Mouse (Mus musculus): ENCODE measurements at regions not wholly inside any gene's neighbourhood (a gene's known extent, or its start where the extent isn't known, plus 50 kb on each side); places are given as distances from the start of the nearest gene placed in this dataset.

GRCm38 (mm10) chr11:111200512-111200911 lies 134.5 kb downstream of the Kcnj2 start:
- H3K4me2 ChIP-seq (ENCODE audit: low read depth, low read length): no peak overlapping the region
- H3K27me3 ChIP-seq (ENCODE audit: control insufficient read depth, insufficient read depth, low read length): no peaks in the 10 kb centered on the region
- 76% methylated on average over 2 of the region's 2 CpGs for WGBS
- no peaks in the 10 kb centered on the region for H3K36me3 ChIP-seq (ENCODE audit: control insufficient read depth, insufficient read depth, low read length)
- H3K27ac ChIP-seq (ENCODE audit: low read depth, low read length): no peak overlapping the region
- H3K4me1 ChIP-seq (ENCODE audit: control insufficient read depth, insufficient read depth, low read length): no peaks in the 10 kb centered on the region
- no peak overlapping the region for H3K4me3 ChIP-seq (ENCODE audit: low read depth, low read length)
- H3K9me3 ChIP-seq (ENCODE audit: control insufficient read depth, low read length): no peaks in the 10 kb centered on the region
- no peak overlapping the region for H3K9ac ChIP-seq (replicated peaks; ENCODE audit: low read depth, low read length)
- no peak for ATAC-seq (ENCODE audit: low read depth)

DNA sequence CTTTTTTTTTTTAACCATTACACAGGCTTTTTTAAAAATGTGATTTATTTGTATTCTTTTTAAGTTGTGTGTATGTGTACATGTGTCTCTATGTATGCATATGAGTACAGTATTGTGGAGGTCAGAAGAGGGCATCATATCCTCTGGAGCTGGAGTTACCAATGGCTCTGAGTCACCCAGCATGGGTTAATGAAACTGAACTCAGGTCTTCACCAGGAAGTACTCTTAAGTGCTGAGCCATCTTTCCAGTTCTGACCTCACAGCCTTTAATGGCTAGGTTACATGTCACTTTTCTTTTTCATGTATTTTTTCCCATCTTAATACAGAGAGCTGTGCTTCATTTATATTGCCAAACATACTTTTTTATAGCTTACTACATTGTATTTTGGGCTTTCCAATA lies 136.8 kb downstream of the Kcnj2 start:
- no peak overlapping the region for H3K9ac ChIP-seq (replicated peaks; ENCODE audit: low read depth, low read length)
- no peaks in the 10 kb centered on the region for H3K36me3 ChIP-seq (ENCODE audit: control insufficient read depth, insufficient read depth, low read length)
- no peaks in the 10 kb centered on the region for H3K4me1 ChIP-seq (ENCODE audit: control insufficient read depth, insufficient read depth, low read length)
- no peaks in the 10 kb centered on the region for H3K27me3 ChIP-seq (ENCODE audit: control insufficient read depth, insufficient read depth, low read length)
- no peak overlapping the region for H3K27ac ChIP-seq (ENCODE audit: low read depth, low read length)
- no peak for ATAC-seq (ENCODE audit: low read depth)
- no peaks in the 10 kb centered on the region for H3K9me3 ChIP-seq (ENCODE audit: control insufficient read depth, low read length)
- no peak overlapping the region for H3K4me2 ChIP-seq (ENCODE audit: low read depth, low read length)
- no peak overlapping the region for H3K4me3 ChIP-seq (ENCODE audit: low read depth, low read length)

DNA sequence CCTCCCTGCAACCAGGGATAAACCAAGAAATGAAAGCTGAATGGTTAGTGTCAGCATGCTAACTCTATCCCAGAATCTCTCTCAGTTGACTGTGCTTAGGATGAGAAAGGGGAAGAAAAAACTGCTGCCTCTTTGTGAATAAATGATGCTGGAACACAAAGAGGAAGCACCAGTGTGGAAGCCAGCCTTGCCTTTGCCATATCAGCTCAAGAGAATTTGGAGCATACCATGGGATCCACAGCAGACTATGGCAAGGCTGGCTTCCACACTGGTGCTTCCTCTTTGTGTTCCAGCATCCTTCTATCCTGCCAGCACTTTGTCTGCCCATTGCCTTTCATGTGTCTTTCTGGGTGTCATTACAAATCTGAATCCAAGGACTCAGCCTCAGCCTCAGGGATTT lies 144.6 kb downstream of the Kcnj2 start:
- Histone ChIP-seq H3K9ac (replicated peaks; ENCODE audit: low read depth, low read length) (no peak overlapping the region), H3K36me3 (ENCODE audit: control insufficient read depth, insufficient read depth, low read length) (no peaks in the 10 kb centered on the region), H3K4me2 (ENCODE audit: low read depth, low read length) (no peak overlapping the region), H3K4me1 (ENCODE audit: control insufficient read depth, insufficient read depth, low read length) (no peaks in the 10 kb centered on the region), H3K27ac (ENCODE audit: low read depth, low read length) (no peak overlapping the region), H3K4me3 (ENCODE audit: low read depth, low read length) (no peak overlapping the region), H3K9me3 (ENCODE audit: control insufficient read depth, low read length) (no peaks in the 10 kb centered on the region), H3K27me3 (ENCODE audit: control insufficient read depth, insufficient read depth, low read length) (no peaks in the 10 kb centered on the region)
- ATAC-seq (ENCODE audit: low read depth): no peak

GRCm38 (mm10) chr11:111212038-111212701 lies 146.2 kb downstream of the Kcnj2 start:
- H3K27ac ChIP-seq (ENCODE audit: low read depth, low read length): no peak overlapping the region; the same call in 1 of the 2 replicates
- no peaks in the 10 kb centered on the region for H3K4me1 ChIP-seq (ENCODE audit: control insufficient read depth, insufficient read depth, low read length)
- no peaks in the 10 kb centered on the region for H3K27me3 ChIP-seq (ENCODE audit: control insufficient read depth, insufficient read depth, low read length)
- WGBS: 68% methylated on average over 5 of the region's 5 CpGs
- no peaks in the 10 kb centered on the region for H3K36me3 ChIP-seq (ENCODE audit: control insufficient read depth, insufficient read depth, low read length)
- no peak overlapping the region for H3K4me2 ChIP-seq (ENCODE audit: low read depth, low read length)
- H3K9ac ChIP-seq (replicated peaks; ENCODE audit: low read depth, low read length): no peak overlapping the region
- H3K4me3 ChIP-seq (ENCODE audit: low read depth, low read length): no peak overlapping the region
- peak; percentile 58; the same call in 1 of the 2 replicates for ATAC-seq (ENCODE audit: low read depth)
- no peaks in the 10 kb centered on the region for H3K9me3 ChIP-seq (ENCODE audit: control insufficient read depth, low read length)

DNA sequence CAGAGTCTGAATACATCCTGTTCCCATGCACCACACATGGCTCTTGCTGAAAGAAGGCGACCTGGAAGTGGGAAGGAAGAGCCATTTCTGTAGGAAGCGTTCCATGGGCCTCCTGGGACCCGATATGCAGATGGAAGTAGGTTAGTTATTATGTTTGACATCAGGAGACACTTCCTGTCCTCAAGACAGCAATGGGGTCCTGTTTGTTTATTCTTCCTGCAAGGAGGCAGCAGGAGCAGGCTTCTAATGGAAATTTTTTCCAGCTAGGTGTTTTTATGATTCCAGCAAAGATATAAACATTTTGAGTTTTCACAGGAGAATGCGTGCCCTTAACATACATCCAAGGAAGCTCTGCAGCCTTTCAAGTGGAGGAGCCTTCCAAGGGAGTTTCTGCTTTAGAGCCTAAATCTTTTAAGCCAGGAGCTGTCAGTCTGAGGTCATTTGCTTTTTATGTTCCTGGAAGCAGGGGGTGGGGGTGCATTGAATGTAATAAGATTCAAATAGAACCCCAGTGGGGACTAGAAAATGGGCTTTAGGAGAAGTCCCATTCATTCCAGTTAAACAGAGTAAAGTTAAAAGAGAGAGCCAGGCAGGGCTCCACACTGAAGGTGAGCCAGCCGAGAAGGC lies 146.9 kb downstream of the Kcnj2 start:
- no peaks in the 10 kb centered on the region for H3K4me1 ChIP-seq (ENCODE audit: control insufficient read depth, insufficient read depth, low read length)
- H3K27ac ChIP-seq (ENCODE audit: low read depth, low read length): no peak overlapping the region; the same call in 1 of the 2 replicates
- WGBS: 26% methylated on average over 5 of the region's 5 CpGs
- no peak overlapping the region for H3K9ac ChIP-seq (replicated peaks; ENCODE audit: low read depth, low read length)
- no peak for ATAC-seq (ENCODE audit: low read depth)
- H3K4me3 ChIP-seq (ENCODE audit: low read depth, low read length): no peak overlapping the region
- H3K4me2 ChIP-seq (ENCODE audit: low read depth, low read length): no peak overlapping the region
- H3K27me3 ChIP-seq (ENCODE audit: control insufficient read depth, insufficient read depth, low read length): no peaks in the 10 kb centered on the region
- H3K36me3 ChIP-seq (ENCODE audit: control insufficient read depth, insufficient read depth, low read length): no peaks in the 10 kb centered on the region
- H3K9me3 ChIP-seq (ENCODE audit: control insufficient read depth, low read length): no peaks in the 10 kb centered on the region

GRCm38 (mm10) chr11:111215006-111215405 lies 149.0 kb downstream of the Kcnj2 start:
- ATAC-seq (ENCODE audit: low read depth): no peak

DNA sequence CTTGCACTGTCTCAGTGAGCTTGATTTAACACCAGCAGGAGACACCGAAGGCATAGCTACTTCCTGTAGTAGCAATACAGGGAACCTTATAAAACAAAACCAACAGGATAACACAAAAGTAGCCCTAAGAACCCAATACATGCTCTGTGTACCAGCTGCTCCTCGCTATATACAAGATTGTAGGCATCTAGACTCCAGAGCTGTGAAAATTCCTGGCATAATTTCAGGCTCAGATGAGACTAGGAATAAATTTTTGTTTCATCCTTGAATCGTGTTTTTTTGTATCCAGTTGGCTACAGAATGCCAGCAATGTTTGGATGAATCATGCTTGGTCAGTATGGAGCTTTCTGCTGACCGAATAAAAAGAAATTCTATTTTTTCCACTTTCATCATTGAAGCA lies 157.9 kb downstream of the Kcnj2 start:
- no peak overlapping the region for H3K9ac ChIP-seq (replicated peaks; ENCODE audit: low read depth, low read length)
- H3K36me3 ChIP-seq (ENCODE audit: control insufficient read depth, insufficient read depth, low read length): no peaks in the 10 kb centered on the region
- no peak for ATAC-seq (ENCODE audit: low read depth)
- no peak overlapping the region for H3K27ac ChIP-seq (ENCODE audit: low read depth, low read length)
- WGBS: 87% methylated on average over 4 of the region's 4 CpGs
- no peaks in the 10 kb centered on the region for H3K4me1 ChIP-seq (ENCODE audit: control insufficient read depth, insufficient read depth, low read length)
- H3K4me2 ChIP-seq (ENCODE audit: low read depth, low read length): no peak overlapping the region
- no peaks in the 10 kb centered on the region for H3K9me3 ChIP-seq (ENCODE audit: control insufficient read depth, low read length)
- no peaks in the 10 kb centered on the region for H3K27me3 ChIP-seq (ENCODE audit: control insufficient read depth, insufficient read depth, low read length)
- H3K4me3 ChIP-seq (ENCODE audit: low read depth, low read length): no peak overlapping the region

More at GRCm38 (mm10) chr11:111215006-111215405, 149.0 kb downstream of the Kcnj2 start:
- 81% methylated on average over 5 of the region's 5 CpGs for WGBS
- no peaks in the 10 kb centered on the region for H3K36me3 ChIP-seq (ENCODE audit: control insufficient read depth, insufficient read depth, low read length)
- no peak overlapping the region for H3K4me3 ChIP-seq (ENCODE audit: low read depth, low read length)
- no peaks in the 10 kb centered on the region for H3K27me3 ChIP-seq (ENCODE audit: control insufficient read depth, insufficient read depth, low read length)
- H3K9ac ChIP-seq (replicated peaks; ENCODE audit: low read depth, low read length): no peak overlapping the region
- H3K4me1 ChIP-seq (ENCODE audit: control insufficient read depth, insufficient read depth, low read length): no peaks in the 10 kb centered on the region
- no peaks in the 10 kb centered on the region for H3K9me3 ChIP-seq (ENCODE audit: control insufficient read depth, low read length)
- H3K27ac ChIP-seq (ENCODE audit: low read depth, low read length): no peak overlapping the region
- H3K4me2 ChIP-seq (ENCODE audit: low read depth, low read length): no peak overlapping the region

DNA sequence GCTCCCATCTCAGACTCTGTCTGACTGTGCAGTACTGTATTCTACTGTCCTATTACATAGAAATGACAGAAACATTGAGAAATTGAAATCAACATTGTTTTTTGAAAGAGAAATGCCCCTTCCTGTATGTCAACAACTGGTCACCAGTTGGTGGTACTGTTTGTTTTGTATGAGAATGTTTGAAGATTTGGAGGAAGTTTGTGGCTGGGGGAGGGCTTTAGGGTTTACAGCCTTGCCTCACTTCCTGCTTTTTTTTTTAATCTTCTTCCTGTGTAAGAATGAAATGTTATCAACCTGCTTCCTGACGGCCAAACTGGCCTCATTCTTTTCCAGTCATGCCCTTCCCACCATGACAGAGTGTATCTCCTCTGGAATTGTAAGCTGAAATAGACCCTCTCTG lies 161.3 kb downstream of the Kcnj2 start:
- no peak overlapping the region for H3K4me3 ChIP-seq (ENCODE audit: low read depth, low read length)
- no peak for ATAC-seq (ENCODE audit: low read depth)
- no peak overlapping the region for H3K4me2 ChIP-seq (ENCODE audit: low read depth, low read length)
- 77% methylated on average over 1 of the region's 1 CpGs for WGBS
- no peaks in the 10 kb centered on the region for H3K36me3 ChIP-seq (ENCODE audit: control insufficient read depth, insufficient read depth, low read length)
- H3K4me1 ChIP-seq (ENCODE audit: control insufficient read depth, insufficient read depth, low read length): no peaks in the 10 kb centered on the region
- no peaks in the 10 kb centered on the region for H3K9me3 ChIP-seq (ENCODE audit: control insufficient read depth, low read length)
- H3K27ac ChIP-seq (ENCODE audit: low read depth, low read length): no peak overlapping the region
- H3K9ac ChIP-seq (replicated peaks; ENCODE audit: low read depth, low read length): no peak overlapping the region
- no peaks in the 10 kb centered on the region for H3K27me3 ChIP-seq (ENCODE audit: control insufficient read depth, insufficient read depth, low read length)

DNA sequence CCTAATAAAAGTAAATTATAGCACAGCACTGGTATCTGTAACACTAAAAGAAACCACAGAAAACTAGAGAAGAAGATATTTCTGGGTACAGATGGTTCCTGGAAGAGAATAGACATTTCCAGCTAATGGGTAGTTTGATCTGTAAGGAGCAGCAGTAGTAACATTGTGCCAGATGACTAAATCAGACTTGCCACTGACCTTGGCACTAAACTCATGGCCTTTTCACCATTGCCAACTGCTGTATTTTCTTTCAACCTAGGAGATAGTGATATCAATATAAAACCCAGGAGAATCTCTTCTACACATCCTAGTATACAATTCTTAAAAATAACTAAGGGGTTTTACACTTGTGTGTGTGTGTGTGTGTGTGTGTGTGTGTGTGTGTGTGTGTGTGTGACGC lies 170.8 kb downstream of the Kcnj2 start:
- no peak for ATAC-seq (ENCODE audit: low read depth)
- no peak overlapping the region for H3K9ac ChIP-seq (replicated peaks; ENCODE audit: low read depth, low read length)
- no peaks in the 10 kb centered on the region for H3K4me1 ChIP-seq (ENCODE audit: control insufficient read depth, insufficient read depth, low read length)
- no peaks in the 10 kb centered on the region for H3K27me3 ChIP-seq (ENCODE audit: control insufficient read depth, insufficient read depth, low read length)
- WGBS: 100% methylated on average over 1 of the region's 1 CpGs
- H3K9me3 ChIP-seq (ENCODE audit: control insufficient read depth, low read length): no peaks in the 10 kb centered on the region
- H3K4me2 ChIP-seq (ENCODE audit: low read depth, low read length): no peak overlapping the region
- no peak overlapping the region for H3K4me3 ChIP-seq (ENCODE audit: low read depth, low read length)
- no peak overlapping the region for H3K27ac ChIP-seq (ENCODE audit: low read depth, low read length)
- no peaks in the 10 kb centered on the region for H3K36me3 ChIP-seq (ENCODE audit: control insufficient read depth, insufficient read depth, low read length)

Measured in neural tube, embryonic 14.5 days (tissue).